Mouse (Mus musculus) lung, postnatal 0 days (tissue): ENCODE data around the gene Vps37b. TPM values are rescaled to one million over a fixed set of nuclear protein-coding genes. Genes with fewer than 3 reads are reported as not detected.
A peak's percentile ranks its signal among the peaks of the same experiment; 100 is the strongest.
"Not testable (repeated sequence)": the region's sequence is repeated elsewhere in the genome, so short reads cannot be mapped to it uniquely, and the experiment has no call there.

Source experiments
- ATAC-seq: fragments of 200-750 bp; cut with Nextera tagmentation; 2 replicates; pipeline ENCODE4 v1.8.0; 2017; ENCODE audit warnings: moderate library complexity
- DNase-seq: peaks from one replicate; pipeline ENCODE4 v3.0.0-alpha.2; 2016; ENCODE audit warnings: low spot score
- H3K27ac ChIP-seq: fragments of 300-500 bp; sonication (generic); 2 replicates; pipeline ENCODE4 v1.5.1; 2014; ENCODE audit warnings: antibody characterized with exemption, mild to moderate bottlenecking, low read length, mixed read lengths
- H3K27me3 ChIP-seq: fragments of 300-500 bp; sonication (generic); replicated peaks from 2 replicates; pipeline ENCODE4 v1.6.1; 2014; ENCODE audit warnings: low read length, mixed read lengths; ENCODE audit not compliant: insufficient read depth
- H3K36me3 ChIP-seq: fragments of 300-500 bp; sonication (generic); 2 replicates; pipeline ENCODE4 v1.6.1; 2014; ENCODE audit warnings: low read length, mixed read lengths; ENCODE audit not compliant: insufficient read depth
- H3K4me1 ChIP-seq: fragments of 300-500 bp; sonication (generic); 2 replicates; pipeline ENCODE4 v1.6.1; 2014; ENCODE audit warnings: antibody characterized with exemption, low read depth, low read length, mixed read lengths; ENCODE audit not compliant: insufficient read depth
- H3K4me2 ChIP-seq: fragments of 300-500 bp; sonication (generic); replicated peaks from 2 replicates; pipeline ENCODE4 v1.6.1; 2014; ENCODE audit warnings: low read depth, mild to moderate bottlenecking, low read length, moderate library complexity, mixed read lengths
- H3K4me3 ChIP-seq: fragments of 300-500 bp; sonication (generic); 2 replicates; pipeline ENCODE4 v1.5.1; 2014; ENCODE audit warnings: low read depth, low read length
- H3K9ac ChIP-seq: fragments of 300-500 bp; sonication (generic); replicated peaks from 2 replicates; pipeline ENCODE4 v1.6.1; 2014; ENCODE audit warnings: low read depth, mild to moderate bottlenecking
- H3K9me3 ChIP-seq: fragments of 300-500 bp; sonication (generic); 2 replicates; pipeline ENCODE4 v1.6.1; 2016; ENCODE audit warnings: low read length, mixed read lengths
- CTCF ChIP-seq: IDR thresholded peaks from 2 replicates; pipeline ENCODE4 v1.5.1; 2016; ENCODE audit warnings: antibody characterized with exemption, mild to moderate bottlenecking
- EP300 ChIP-seq: IDR thresholded peaks from 2 replicates; pipeline ENCODE4 v1.6.1; 2016; ENCODE audit warnings: antibody characterized with exemption, mild to moderate bottlenecking, control low read depth
- WGBS: fragments of 180-500 bp; shearing (Covaris S2); extraction: QIAGEN DNeasy Blood & Tissue Kit; methylation state at CpG from one replicate; pipeline ENCODE4 v1.1.7; 2014; 5-methylcytosine and 5-hydroxymethylcytosine counted together
- polyA plus RNA-seq: library from polyadenylated mRNA; unstranded; fragments of >200 nt; fragmentation: Nextera tagmentation; extraction: Ambion mirVana; gene quantifications from 2 replicates; pipeline ENCODE4 v1.2.1, GENCODE M21; 2015

Gene Vps37b
- polyA plus RNA-seq, 1 experiment from 2014 or later: 28.5 TPM

- no peak for ATAC-seq
- H3K27ac ChIP-seq: no peak overlapping the region
- H3K36me3 ChIP-seq: no peaks in the 10 kb centered on the region
- no peak overlapping the region for H3K4me2 ChIP-seq
- no peak for DNase-seq
- TF ChIP-seq EP300 (no peak), CTCF (no peak)
- H3K27me3 ChIP-seq: no peaks in the 10 kb centered on the region
- no peak overlapping the region for H3K4me3 ChIP-seq
- no peaks in the 10 kb centered on the region for H3K9me3 ChIP-seq
- H3K9ac ChIP-seq: no peak overlapping the region
- H3K4me1 ChIP-seq: no peaks in the 10 kb centered on the region
- 91% methylated on average over 7 of the region's 7 CpGs for WGBS
These were observed 26.7 kb upstream of the Vps37b start for GRCm38 (mm10) chr5:124058749-124059148.

- H3K36me3 ChIP-seq: no peaks in the 10 kb centered on the region
- H3K27me3 ChIP-seq: no peaks in the 10 kb centered on the region
- H3K4me1 ChIP-seq: no peaks in the 10 kb centered on the region
- TF ChIP-seq CTCF (no peak), EP300 (no peak)
- H3K4me3 ChIP-seq: no peak overlapping the region
- 53% methylated on average over 4 of the region's 4 CpGs for WGBS
- DNase-seq (no peak), ATAC-seq (no peak)
- H3K27ac ChIP-seq: no peak overlapping the region
- no peak overlapping the region for H3K9ac ChIP-seq
- H3K4me2 ChIP-seq: no peak overlapping the region
- H3K9me3 ChIP-seq: no peaks in the 10 kb centered on the region
These were observed 24.9 kb upstream of the Vps37b start for GRCm38 (mm10) chr5:124056956-124057355.

GRCm38 (mm10) chr5:124056219-124056618 lies 24.1 kb upstream of the Vps37b start:
- Histone ChIP-seq H3K27ac (no peak overlapping the region), H3K9ac (no peak overlapping the region), H3K9me3 (no peaks in the 10 kb centered on the region), H3K36me3 (no peaks in the 10 kb centered on the region), H3K4me1 (no peaks in the 10 kb centered on the region), H3K4me3 (no peak overlapping the region), H3K27me3 (no peaks in the 10 kb centered on the region), H3K4me2 (no peak overlapping the region)
- no peak for DNase-seq
- no peak for ATAC-seq
- TF ChIP-seq EP300 (no peak), CTCF (peak; percentile 22)
- WGBS: 97% methylated on average over 1 of the region's 1 CpGs

GRCm38 (mm10) chr5:124052641-124053040 lies 20.6 kb upstream of the Vps37b start:
- H3K27me3 ChIP-seq, H3K9me3 ChIP-seq, H3K4me2 ChIP-seq, DNase-seq, H3K4me3 ChIP-seq, H3K36me3 ChIP-seq, H3K4me1 ChIP-seq, ATAC-seq, H3K27ac ChIP-seq, H3K9ac ChIP-seq: not testable (repeated sequence)
- 90% methylated on average over 7 of the region's 7 CpGs for WGBS

- Histone ChIP-seq H3K27me3 (no peaks in the 10 kb centered on the region), H3K27ac (no peak overlapping the region), H3K4me3 (no peak overlapping the region), H3K9me3 (no peaks in the 10 kb centered on the region), H3K4me1 (peaks cover 4% of the 10 kb centered on the region; the same call in 1 of the 2 replicates), H3K4me2 (no peak overlapping the region), H3K9ac (no peak overlapping the region), H3K36me3 (no peaks in the 10 kb centered on the region)
- TF ChIP-seq CTCF (no peak), EP300 (no peak)
- DNase-seq (peak; percentile 57), ATAC-seq (peak; percentile 62)
- WGBS: 55% methylated on average over 11 of the region's 11 CpGs
These were observed 19.9 kb upstream of the Vps37b start for GRCm38 (mm10) chr5:124051899-124052491.

- peaks cover 4% of the 10 kb centered on the region; the same call in 1 of the 2 replicates for H3K4me1 ChIP-seq
- peak; percentile 31; the same call in 1 of the 2 replicates for TF ChIP-seq CTCF
- no peak for TF ChIP-seq EP300
- H3K9ac ChIP-seq: no peak overlapping the region
- no peak overlapping the region for H3K4me2 ChIP-seq
- no peaks in the 10 kb centered on the region for H3K9me3 ChIP-seq
- ATAC-seq: peak; percentile 29; the same call in 1 of the 2 replicates
- H3K27me3 ChIP-seq: no peaks in the 10 kb centered on the region
- peak overlapping the region; percentile 52 for H3K27ac ChIP-seq
- peak; percentile 38 for DNase-seq
- H3K4me3 ChIP-seq: no peak overlapping the region
- 42% methylated on average over 14 of the region's 14 CpGs for WGBS
- no peaks in the 10 kb centered on the region for H3K36me3 ChIP-seq
These were observed 18.3 kb upstream of the Vps37b start for GRCm38 (mm10) chr5:124050095-124051050.
